Mouse (Mus musculus) kidney, embryonic 16.5 days (tissue): ENCODE measurements at regions not wholly inside any gene's neighbourhood (a gene's known extent, or its start where the extent isn't known, plus 50 kb on each side); places are given as distances from the start of the nearest gene placed in this dataset.

Experiments used
- ATAC-seq: fragments of 200-750 bp; cut with Nextera tagmentation; 2 replicates; pipeline ENCODE4 v1.8.0; 2017; ENCODE audit warnings: moderate TSS enrichment; ENCODE audit not compliant: low FRiP score, low TSS enrichment
- H3K27ac ChIP-seq: fragments of 300-500 bp; sonication (generic); 2 replicates; pipeline ENCODE4 v1.5.1; 2014; ENCODE audit warnings: low read length
- H3K27me3 ChIP-seq: fragments of 300-500 bp; sonication (generic); 2 replicates; pipeline ENCODE4 v1.6.1; 2014; ENCODE audit warnings: low read length, control low read depth, mixed read lengths; ENCODE audit not compliant: insufficient read depth
- H3K36me3 ChIP-seq: fragments of 300-500 bp; sonication (generic); 2 replicates; pipeline ENCODE4 v1.6.1; 2014; ENCODE audit warnings: low read length, control low read depth, mixed read lengths; ENCODE audit not compliant: insufficient read depth
- H3K4me1 ChIP-seq: fragments of 300-500 bp; sonication (generic); 2 replicates; pipeline ENCODE4 v1.6.1; 2014; ENCODE audit warnings: low read length, control low read depth, mixed read lengths; ENCODE audit not compliant: insufficient read depth
- H3K4me2 ChIP-seq: fragments of 300-500 bp; sonication (generic); replicated peaks from 2 replicates; pipeline ENCODE4 v1.6.1; 2014; ENCODE audit warnings: low read depth, low read length
- H3K4me3 ChIP-seq: fragments of 300-500 bp; sonication (generic); 2 replicates; pipeline ENCODE4 v1.5.1; 2014; ENCODE audit warnings: mild to moderate bottlenecking, low read length
- H3K9ac ChIP-seq: fragments of 300-500 bp; sonication (generic); replicated peaks from 2 replicates; pipeline ENCODE4 v1.6.1; 2014; ENCODE audit warnings: low read length
- H3K9me3 ChIP-seq: fragments of 300-500 bp; sonication (generic); 2 replicates; pipeline ENCODE4 v1.6.1; 2016; ENCODE audit warnings: low read length, control low read depth
- WGBS: fragments of 180-500 bp; shearing (Covaris S2); extraction: QIAGEN DNeasy Blood & Tissue Kit; methylation state at CpG from one replicate; pipeline ENCODE4 v1.1.7; 2014; 5-methylcytosine and 5-hydroxymethylcytosine counted together

GRCm38 (mm10) chr1:55905232-55905631, 499.5 kb downstream of the Plcl1 start:
- no peak overlapping the region for H3K27ac ChIP-seq
- no peaks in the 10 kb centered on the region for H3K4me1 ChIP-seq
- no peak overlapping the region for H3K4me3 ChIP-seq
- ATAC-seq = no peak
- WGBS = 96% methylated on average over 4 of the region's 4 CpGs
- no peak overlapping the region for H3K9ac ChIP-seq
- H3K36me3 ChIP-seq = no peaks in the 10 kb centered on the region
- H3K4me2 ChIP-seq = no peak overlapping the region
- peaks cover 6% of the 10 kb centered on the region for H3K9me3 ChIP-seq
- H3K27me3 ChIP-seq = no peaks in the 10 kb centered on the region

GRCm38 (mm10) chr1:55910024-55910423, 504.3 kb downstream of the Plcl1 start:
- no peak for ATAC-seq
- WGBS = 89% methylated on average over 2 of the region's 2 CpGs
- Histone ChIP-seq H3K9me3 (peaks cover 6% of the 10 kb centered on the region), H3K27ac (no peak overlapping the region), H3K27me3 (no peaks in the 10 kb centered on the region), H3K36me3 (no peaks in the 10 kb centered on the region), H3K4me3 (no peak overlapping the region), H3K9ac (no peak overlapping the region), H3K4me1 (no peaks in the 10 kb centered on the region), H3K4me2 (no peak overlapping the region)

- no peak for ATAC-seq
- H3K27me3 ChIP-seq = no peaks in the 10 kb centered on the region
- WGBS = 71% methylated on average over 3 of the region's 3 CpGs
- H3K4me2 ChIP-seq = no peak overlapping the region
- H3K4me3 ChIP-seq = no peak overlapping the region
- no peaks in the 10 kb centered on the region for H3K9me3 ChIP-seq
- H3K27ac ChIP-seq = no peak overlapping the region
- H3K36me3 ChIP-seq = no peaks in the 10 kb centered on the region
- H3K4me1 ChIP-seq = no peaks in the 10 kb centered on the region
- no peak overlapping the region for H3K9ac ChIP-seq
These were observed 508.6 kb downstream of the Plcl1 start for GRCm38 (mm10) chr1:55914284-55914683.

- ATAC-seq = no peak
- H3K36me3 ChIP-seq = no peaks in the 10 kb centered on the region
- 55% methylated on average over 11 of the region's 11 CpGs for WGBS
These were observed 510.2 kb downstream of the Plcl1 start for GRCm38 (mm10) chr1:55915940-55916339.

GRCm38 (mm10) chr1:55919516-55919915, 513.8 kb downstream of the Plcl1 start:
- Histone ChIP-seq H3K36me3 (no peaks in the 10 kb centered on the region), H3K9ac (no peak overlapping the region), H3K4me3 (no peak overlapping the region), H3K27me3 (no peaks in the 10 kb centered on the region), H3K9me3 (no peaks in the 10 kb centered on the region), H3K4me1 (0 out of 2 replicates have a peak, but pooled peaks cover 5% of the 10 kb centered on the region), H3K4me2 (no peak overlapping the region), H3K27ac (no peak overlapping the region)
- no peak for ATAC-seq

More at GRCm38 (mm10) chr1:55915940-55916339, 510.2 kb downstream of the Plcl1 start:
- Histone ChIP-seq H3K9ac (no peak overlapping the region), H3K9me3 (no peaks in the 10 kb centered on the region), H3K4me1 (no peaks in the 10 kb centered on the region), H3K27ac (no peak overlapping the region), H3K4me3 (no peak overlapping the region), H3K27me3 (no peaks in the 10 kb centered on the region), H3K4me2 (no peak overlapping the region)

- ATAC-seq = no peak
- H3K4me1 ChIP-seq = no peaks in the 10 kb centered on the region
These were observed 541.2 kb downstream of the Plcl1 start for GRCm38 (mm10) chr1:55946786-55947549.

GRCm38 (mm10) chr1:55947618-55948283, 542.0 kb downstream of the Plcl1 start:
- no peak for ATAC-seq
- no peak overlapping the region for H3K4me3 ChIP-seq
- no peaks in the 10 kb centered on the region for H3K27me3 ChIP-seq
- H3K4me1 ChIP-seq = no peaks in the 10 kb centered on the region
- no peaks in the 10 kb centered on the region for H3K9me3 ChIP-seq
- no peak overlapping the region for H3K4me2 ChIP-seq
- no peak overlapping the region for H3K27ac ChIP-seq
- H3K36me3 ChIP-seq = no peaks in the 10 kb centered on the region
- H3K9ac ChIP-seq = no peak overlapping the region
- 82% methylated on average over 5 of the region's 5 CpGs for WGBS

More at GRCm38 (mm10) chr1:55946786-55947549, 541.2 kb downstream of the Plcl1 start:
- H3K9ac ChIP-seq = no peak overlapping the region
- H3K27ac ChIP-seq = no peak overlapping the region
- no peak overlapping the region for H3K4me3 ChIP-seq
- H3K4me2 ChIP-seq = no peak overlapping the region
- H3K36me3 ChIP-seq = no peaks in the 10 kb centered on the region
- no peaks in the 10 kb centered on the region for H3K27me3 ChIP-seq
- H3K9me3 ChIP-seq = no peaks in the 10 kb centered on the region
- whole genome bisulfite sequencing = 69% methylated on average over 3 of the region's 3 CpGs

GRCm38 (mm10) chr1:55949606-55950005, 543.9 kb downstream of the Plcl1 start:
- Histone ChIP-seq H3K27ac (no peak overlapping the region), H3K27me3 (no peaks in the 10 kb centered on the region), H3K4me3 (no peak overlapping the region), H3K9me3 (no peaks in the 10 kb centered on the region), H3K36me3 (no peaks in the 10 kb centered on the region), H3K4me2 (no peak overlapping the region), H3K9ac (no peak overlapping the region), H3K4me1 (no peaks in the 10 kb centered on the region)
- no peak for ATAC-seq
- WGBS = 88% methylated on average over 4 of the region's 4 CpGs

GRCm38 (mm10) chr1:55957804-55958445, 552.2 kb downstream of the Plcl1 start:
- Histone ChIP-seq H3K9ac (no peak overlapping the region), H3K4me2 (no peak overlapping the region), H3K4me1 (no peaks in the 10 kb centered on the region), H3K27me3 (peaks cover 3% of the 10 kb centered on the region; the same call in 1 of the 2 replicates), H3K9me3 (no peaks in the 10 kb centered on the region), H3K27ac (no peak overlapping the region), H3K4me3 (no peak overlapping the region), H3K36me3 (no peaks in the 10 kb centered on the region)
- no peak for ATAC-seq
- WGBS = 80% methylated on average over 11 of the region's 11 CpGs

GRCm38 (mm10) chr1:55960291-55960690, 554.6 kb downstream of the Plcl1 start:
- no peak; the same call in 1 of the 2 replicates for ATAC-seq

More at GRCm38 (mm10) chr1:55960291-55960690, 554.6 kb downstream of the Plcl1 start:
- H3K4me3 ChIP-seq = no peak overlapping the region
- 23% methylated on average over 6 of the region's 6 CpGs for WGBS
- peaks cover 3% of the 10 kb centered on the region; the same call in 1 of the 2 replicates for H3K27me3 ChIP-seq
- H3K4me2 ChIP-seq = no peak overlapping the region
- no peaks in the 10 kb centered on the region for H3K4me1 ChIP-seq
- no peaks in the 10 kb centered on the region for H3K9me3 ChIP-seq
- no peak overlapping the region for H3K27ac ChIP-seq
- H3K36me3 ChIP-seq = no peaks in the 10 kb centered on the region
- H3K9ac ChIP-seq = no peak overlapping the region
